Mouse (Mus musculus) spleen, adult 12 weeks (tissue): ENCODE data around the gene Fat1.

Experiments
- DNase-seq: peaks from one replicate; pipeline ENCODE4 v3.0.0; 2022; ENCODE audit warnings: low spot score

The Fat1 gene

DNA sequence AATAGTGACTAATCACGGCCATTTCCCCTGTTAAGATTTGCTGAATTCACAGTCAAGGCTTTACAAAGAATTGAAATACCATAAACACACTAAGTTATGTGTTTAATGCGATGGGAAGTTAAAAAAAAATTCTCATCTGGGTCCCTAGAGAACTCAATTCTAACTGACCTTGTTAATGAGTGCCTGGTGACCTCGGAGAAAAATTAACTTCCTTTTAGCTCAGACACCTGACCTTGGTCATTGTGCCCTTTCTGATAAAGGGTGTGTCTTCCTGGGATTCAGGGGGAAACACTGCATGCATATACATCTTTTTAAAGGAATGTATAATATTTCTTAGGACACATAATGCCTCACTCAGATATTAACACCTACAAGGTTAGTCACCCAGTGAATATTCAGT is 68.8 kb downstream of the Fat1 start:
- DNase-seq: no peak

GRCm38 (mm10) chr8:45010685-45011084 is 75.4 kb downstream of the Fat1 start:
- DNase-seq: no peak

DNA sequence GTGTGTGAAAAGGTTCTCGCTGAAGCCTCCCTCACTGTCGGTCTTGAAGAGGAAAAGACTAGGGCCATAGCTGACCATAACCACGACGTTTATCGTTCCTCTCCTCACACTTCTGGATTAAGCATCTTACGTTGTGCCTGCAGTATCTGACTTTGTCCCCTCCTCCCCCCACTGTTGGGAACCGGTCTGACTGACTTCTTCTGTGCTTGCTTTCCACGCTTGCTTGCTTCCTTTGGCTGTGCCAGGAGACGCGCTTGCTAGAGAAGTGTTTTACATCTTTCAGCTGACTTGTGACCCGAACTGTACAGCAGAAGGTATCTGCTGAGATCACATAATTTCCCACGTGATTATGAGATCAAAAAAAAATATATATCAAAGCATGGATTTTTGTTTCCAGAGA is 76.5 kb downstream of the Fat1 start:
- DNase-seq: no peak

DNA sequence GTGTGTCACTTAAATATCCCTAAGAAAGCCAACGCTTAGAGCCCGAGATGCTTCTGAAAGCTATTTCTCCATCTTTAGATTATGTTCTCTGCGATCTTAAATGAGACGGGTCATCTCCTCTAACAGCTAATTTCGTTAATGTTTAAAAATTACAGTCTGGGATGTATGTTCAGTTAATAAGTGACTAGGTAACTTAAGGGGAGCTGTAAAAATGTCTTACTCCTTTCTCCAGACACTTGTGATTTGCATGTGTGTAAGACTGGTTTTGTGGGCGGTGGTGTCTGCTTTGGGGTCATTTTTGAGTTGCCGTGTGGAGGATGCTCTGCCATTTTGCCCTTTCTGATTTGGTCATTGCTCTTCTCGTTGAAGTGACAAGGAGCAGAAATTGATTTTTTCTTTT is 78.6 kb downstream of the Fat1 start:
- DNase-seq: no peak

GRCm38 (mm10) chr8:45014498-45015067 is 79.3 kb downstream of the Fat1 start:
- no peak for DNase-seq

GRCm38 (mm10) chr8:45015876-45016275 is 80.6 kb downstream of the Fat1 start:
- DNase-seq: no peak

- no peak for DNase-seq
Observed at GRCm38 (mm10) chr8:45019241-45019640, 84.0 kb downstream of the Fat1 start.

DNA sequence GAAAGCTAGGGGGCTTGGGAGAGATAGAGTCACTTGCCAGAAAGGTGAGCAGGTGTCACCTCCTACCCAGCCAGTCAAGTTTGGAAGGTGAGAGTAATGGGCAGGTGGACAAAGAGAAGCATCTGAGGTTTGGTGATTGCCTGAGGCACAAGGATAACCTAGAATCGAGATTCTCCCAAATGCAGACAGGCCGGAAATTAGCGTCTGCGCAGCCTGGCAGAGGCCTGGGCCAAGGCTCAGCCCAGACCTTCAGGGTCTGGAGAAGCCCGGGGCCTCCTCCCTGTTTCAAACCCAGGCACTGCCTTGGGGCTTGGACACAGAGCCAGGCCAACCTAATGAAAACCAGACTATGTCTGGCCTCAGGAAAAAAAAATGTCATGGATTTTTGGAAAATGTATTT is 85.9 kb downstream of the Fat1 start:
- DNase-seq: no peak

- DNase-seq: no peak
Observed at GRCm38 (mm10) chr8:45021911-45022665, 86.8 kb downstream of the Fat1 start.

GRCm38 (mm10) chr8:45028081-45028497 is 92.8 kb downstream of the Fat1 start:
- no peak for DNase-seq

DNA sequence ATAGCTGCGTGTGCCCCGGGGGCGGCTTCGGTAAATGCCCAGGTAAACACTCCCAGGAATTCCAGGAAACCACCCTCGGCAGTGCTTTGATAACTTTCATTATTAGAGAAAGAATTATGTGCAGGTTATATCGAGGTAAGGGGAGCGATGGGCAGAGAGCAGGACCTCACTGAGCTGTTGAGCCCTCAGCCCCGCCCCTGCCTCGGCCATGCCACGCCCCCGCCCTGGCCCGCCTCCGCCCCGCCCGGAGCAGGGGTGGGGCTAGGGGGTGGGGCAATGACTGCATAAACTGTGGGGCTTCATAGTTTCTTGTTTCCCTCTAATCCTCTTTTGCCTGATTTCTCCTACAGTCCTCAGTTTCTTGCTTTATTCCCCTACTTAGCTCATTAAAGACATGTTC is 103.1 kb downstream of the Fat1 start:
- DNase-seq: no peak

- no peak for DNase-seq
Observed at GRCm38 (mm10) chr8:45044160-45044559, 108.9 kb downstream of the Fat1 start.

- no peak for DNase-seq
Observed at GRCm38 (mm10) chr8:45050451-45050850, 115.2 kb downstream of the Fat1 start.

DNA sequence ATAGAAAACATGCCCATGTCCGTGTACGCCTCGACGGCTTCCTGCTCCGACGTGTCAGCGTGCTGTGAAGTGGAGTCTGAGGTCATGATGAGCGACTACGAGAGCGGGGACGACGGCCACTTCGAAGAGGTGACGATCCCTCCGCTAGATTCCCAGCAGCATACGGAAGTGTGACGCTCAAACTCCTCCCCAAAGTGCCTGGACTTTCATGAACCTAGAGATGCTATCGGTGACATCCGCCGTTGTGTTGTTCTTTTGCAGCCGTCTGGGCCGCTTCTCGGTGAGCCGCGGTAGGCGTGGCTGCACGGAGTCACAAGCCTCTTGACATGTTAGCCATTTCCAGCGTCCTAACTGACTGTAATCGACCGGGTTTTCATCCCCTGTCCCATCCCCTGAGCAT is 116.0 kb downstream of the Fat1 start:
- no peak for DNase-seq

DNA sequence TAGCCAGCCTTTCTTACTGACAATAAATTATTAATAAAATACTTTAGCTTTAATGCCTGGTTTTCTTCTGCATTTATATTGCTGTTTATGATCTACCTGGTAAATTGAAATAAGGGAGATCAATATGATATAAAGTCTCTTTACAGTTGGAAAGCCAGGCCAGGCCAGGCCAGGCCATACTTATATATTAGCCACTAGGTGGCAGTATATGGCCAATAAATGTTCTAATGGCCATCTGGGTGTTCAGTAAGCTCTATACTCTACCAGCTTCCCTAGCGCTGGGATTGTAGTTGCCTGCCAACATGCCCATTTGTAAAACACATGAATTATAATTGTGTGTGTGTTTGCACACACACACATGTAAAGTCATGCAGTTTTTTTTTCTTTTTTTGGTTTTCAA is 117.0 kb downstream of the Fat1 start:
- no peak for DNase-seq

DNA sequence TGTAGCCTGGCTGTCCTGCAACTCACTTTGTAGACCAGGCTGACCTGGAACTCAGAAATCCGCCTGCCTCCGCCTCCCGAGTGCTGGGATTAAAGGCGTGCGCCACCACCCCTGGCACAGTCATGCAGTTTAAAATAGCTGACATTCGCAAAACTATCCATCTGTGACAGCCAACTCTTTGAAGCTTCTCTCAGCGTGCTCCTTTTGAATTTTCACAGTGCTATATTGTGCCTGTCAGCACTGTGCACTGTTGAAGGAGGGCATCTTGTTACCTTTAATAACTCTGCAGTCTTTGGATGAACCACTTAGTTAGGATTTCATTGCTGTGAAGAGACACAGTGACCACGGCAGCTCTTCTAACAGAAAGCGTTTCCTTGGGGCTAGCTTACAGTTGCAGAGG is 117.4 kb downstream of the Fat1 start:
- DNase-seq: no peak

DNA sequence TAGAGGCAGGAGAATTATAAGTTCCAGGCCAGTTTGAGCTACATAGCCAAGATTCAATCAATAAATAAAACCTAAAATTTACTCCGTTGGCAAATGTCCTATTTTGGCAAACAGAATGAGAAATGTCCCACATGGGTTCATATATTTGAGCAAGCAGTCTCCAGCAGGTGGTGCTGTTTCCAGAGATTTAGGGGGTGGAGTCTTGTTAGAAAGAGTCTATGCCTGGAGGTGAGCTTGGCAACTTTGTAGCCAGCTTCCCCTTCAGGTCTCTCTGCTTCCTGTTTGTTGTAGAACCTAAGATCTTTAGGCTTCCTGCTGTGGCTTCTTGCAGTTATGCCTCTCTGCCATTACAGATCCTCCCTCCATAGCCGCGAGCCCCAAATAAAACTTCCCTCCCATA is 120.3 kb downstream of the Fat1 start:
- no peak for DNase-seq

DNA sequence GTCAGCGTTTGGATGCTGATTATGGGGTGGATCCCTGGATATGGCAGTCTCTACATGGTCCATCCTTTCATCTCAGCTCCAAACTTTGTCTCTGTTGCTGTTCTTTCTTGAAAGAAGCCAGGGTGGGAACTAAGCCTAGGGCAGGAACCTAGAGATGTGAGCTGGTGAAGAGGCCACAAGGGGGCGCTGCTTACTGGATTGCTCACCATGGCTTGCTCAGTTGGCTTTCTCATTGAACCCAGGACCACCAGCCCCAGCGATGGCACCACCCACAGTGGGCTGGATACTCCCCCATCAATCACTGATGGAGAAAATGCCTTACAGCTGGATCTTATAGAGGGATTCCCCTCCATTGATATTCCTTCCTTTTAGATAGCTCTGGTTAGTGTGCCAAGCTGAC is 121.6 kb downstream of the Fat1 start:
- DNase-seq: no peak

GRCm38 (mm10) chr8:45060083-45060482 is 124.8 kb downstream of the Fat1 start:
- DNase-seq: no peak

DNA sequence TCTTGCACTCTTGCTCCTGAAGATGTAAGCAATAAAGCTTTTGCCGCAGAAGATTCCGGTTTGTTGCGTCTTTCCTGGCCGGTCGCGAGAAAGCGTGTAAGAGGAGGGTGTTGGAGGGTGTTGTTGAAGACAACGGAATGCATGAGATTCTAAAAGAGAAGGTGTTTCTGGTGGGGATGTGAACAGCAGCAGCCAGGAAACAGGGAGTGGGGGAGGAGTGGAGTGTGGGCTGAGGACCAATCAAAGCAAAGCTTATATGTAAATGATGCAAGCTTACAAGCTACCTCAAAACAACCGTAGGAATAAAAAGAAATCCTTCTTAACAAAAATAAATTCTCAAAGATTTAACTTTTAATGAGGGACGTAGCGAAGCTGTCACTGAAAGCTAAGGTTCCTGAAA is 127.1 kb downstream of the Fat1 start:
- no peak for DNase-seq

DNA sequence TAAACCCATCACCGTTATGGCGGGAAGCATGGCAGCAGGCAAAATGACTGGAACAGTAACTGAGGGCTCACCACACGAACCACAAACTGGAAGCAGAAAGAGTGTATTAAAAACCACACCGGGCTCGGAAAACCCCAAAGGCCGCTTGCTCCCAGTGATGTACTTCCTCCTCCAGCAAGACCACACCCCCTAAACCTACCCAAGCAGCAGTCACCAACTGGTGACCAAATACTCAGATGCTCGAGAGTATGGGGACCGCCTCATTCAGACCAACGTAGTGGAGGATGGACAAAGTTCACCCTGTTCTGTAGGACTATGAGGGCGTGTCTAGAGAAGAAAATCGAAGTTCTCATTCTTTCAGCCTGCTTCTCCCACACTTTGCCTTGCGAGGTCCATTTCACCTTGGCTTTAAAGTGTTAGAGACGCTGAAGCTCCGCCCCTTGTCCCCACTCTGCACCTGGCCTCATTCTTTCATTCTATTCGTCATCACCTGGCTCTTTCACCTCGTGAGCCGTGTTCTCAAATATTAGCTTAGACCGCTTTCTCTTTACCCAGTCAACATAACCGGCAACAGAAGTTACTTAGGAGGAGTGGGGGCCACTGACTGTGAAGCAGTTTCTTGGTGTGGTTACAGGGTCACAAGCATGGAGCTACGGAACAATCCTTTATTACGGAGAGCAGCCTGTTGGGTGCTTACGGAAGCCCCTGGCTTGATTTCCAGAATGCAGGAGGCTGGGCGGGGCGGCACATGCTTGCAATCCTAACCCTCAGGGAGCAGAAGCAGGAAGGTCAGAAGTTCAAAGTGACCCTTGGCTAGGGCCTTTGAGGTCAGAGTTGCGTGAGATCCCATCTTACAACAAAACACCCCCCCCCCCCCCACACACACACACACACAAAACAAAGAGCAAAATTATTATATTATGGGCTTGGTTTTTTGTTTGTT is 128.0 kb downstream of the Fat1 start:
- DNase-seq: no peak

DNA sequence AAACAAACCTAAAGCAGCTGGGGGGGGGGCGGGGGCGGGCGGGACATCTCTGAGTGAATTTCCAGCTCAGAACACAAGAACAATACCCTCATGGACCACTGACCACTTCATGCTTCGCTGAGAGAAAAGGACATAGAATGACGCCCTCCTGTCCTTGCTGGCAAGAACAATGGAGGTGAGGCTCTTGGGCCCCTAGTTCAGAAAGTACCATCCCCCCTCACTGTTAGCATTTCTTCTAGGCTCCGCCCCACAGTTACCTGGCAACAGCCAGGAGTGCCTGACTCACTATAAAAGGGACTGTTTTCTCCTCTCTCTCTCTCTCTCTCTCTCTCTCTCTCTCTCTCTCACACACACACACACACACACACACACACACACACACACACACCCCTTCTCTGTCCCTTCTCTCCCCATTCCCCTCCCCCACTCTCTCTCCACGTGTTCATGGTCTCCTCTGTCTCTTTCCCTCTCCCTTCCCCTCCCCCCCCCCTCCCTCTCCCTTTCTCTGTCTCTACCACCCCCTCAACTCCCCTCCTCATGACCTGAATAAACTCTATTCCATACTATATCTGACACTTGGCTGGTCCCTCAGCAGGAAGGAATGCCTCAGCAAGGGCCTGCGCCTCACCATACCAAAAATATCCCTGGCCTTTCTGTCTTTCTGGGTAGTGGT is 129.1 kb downstream of the Fat1 start:
- DNase-seq: no peak
